Mouse (Mus musculus): ENCODE data around the gene Dnttip2. TPM values are rescaled to one million over a fixed set of nuclear protein-coding genes. Genes with fewer than 3 reads are reported as not detected.

The Dnttip2 gene
- polyA plus RNA-seq, 1 experiment from 2014 or later, result 47.9 TPM

DNA sequence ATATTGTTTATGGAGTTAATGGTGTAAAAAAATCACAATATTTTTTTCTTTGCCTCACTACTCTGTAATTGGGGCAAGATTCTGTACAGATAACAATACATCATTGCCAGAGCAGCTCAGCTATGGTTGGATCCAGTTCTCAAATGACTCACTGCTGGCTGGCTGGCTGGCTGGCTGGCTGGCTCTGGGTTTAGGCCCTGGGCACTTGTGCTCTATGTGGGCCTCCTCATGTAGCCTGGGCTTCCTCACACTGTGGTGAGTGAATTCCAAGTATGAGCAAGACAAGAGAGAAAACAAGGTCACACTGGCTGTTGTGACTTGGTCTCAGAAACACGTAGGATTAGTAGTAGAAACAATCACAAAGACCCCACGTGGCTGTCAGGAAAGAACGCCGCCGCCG, 43.2 kb downstream of the Dnttip2 start:
- Histone ChIP-seq H3K36me3 (replicated peaks; ENCODE audit: control insufficient read depth, insufficient read depth) (no peaks in the 10 kb centered on the region), H3K9ac (no peak overlapping the region), H3K4me2 (replicated peaks) (no peak overlapping the region), H3K9me3 (ENCODE audit: control insufficient read depth, low read length) (no peaks in the 10 kb centered on the region), H3K4me1 (replicated peaks; ENCODE audit: control insufficient read depth, insufficient read depth, low read length) (no peaks in the 10 kb centered on the region; the same call in 1 of the 2 replicates), H3K27ac (no peak overlapping the region), H3K27me3 (ENCODE audit: control insufficient read depth, insufficient read depth, low read length) (no peaks in the 10 kb centered on the region), H3K4me3 (replicated peaks; ENCODE audit: low read length) (no peak overlapping the region)
- no peak for ATAC-seq (ENCODE audit: low FRiP score)
- WGBS, result 93% methylated on average over 6 of the region's 6 CpGs
- no peak for DNase-seq (ENCODE audit: low spot score)

DNA sequence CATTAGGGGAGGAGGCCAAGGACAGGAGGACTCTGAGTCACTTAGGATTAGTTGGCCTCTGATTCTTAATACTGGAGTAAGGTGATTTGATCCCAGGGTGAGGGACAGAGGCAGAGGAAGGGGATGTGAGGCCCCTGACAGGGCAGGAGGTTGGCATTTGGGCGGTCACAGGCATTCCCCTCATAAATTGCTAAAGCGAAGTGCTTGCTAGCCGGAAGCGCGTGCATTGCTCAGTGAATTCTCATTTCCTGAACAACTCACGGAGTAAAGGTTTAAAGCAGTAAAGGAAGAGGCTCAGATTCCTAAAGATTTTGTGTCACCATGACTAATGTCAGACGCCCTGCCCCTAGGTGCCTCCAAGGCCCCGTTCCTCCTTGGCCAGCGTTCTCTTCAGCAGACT, 48.0 kb downstream of the Dnttip2 start:
- DNase-seq (ENCODE audit: low spot score) (no peak), ATAC-seq (ENCODE audit: low FRiP score) (no peak)
- Histone ChIP-seq H3K9ac (no peak overlapping the region), H3K4me2 (replicated peaks) (no peak overlapping the region), H3K36me3 (replicated peaks; ENCODE audit: control insufficient read depth, insufficient read depth) (no peaks in the 10 kb centered on the region), H3K4me3 (replicated peaks; ENCODE audit: low read length) (no peak overlapping the region), H3K9me3 (ENCODE audit: control insufficient read depth, low read length) (no peaks in the 10 kb centered on the region), H3K27me3 (ENCODE audit: control insufficient read depth, insufficient read depth, low read length) (no peaks in the 10 kb centered on the region), H3K27ac (no peak overlapping the region), H3K4me1 (replicated peaks; ENCODE audit: control insufficient read depth, insufficient read depth, low read length) (no peaks in the 10 kb centered on the region)
- WGBS, result 72% methylated on average over 9 of the region's 9 CpGs

DNA sequence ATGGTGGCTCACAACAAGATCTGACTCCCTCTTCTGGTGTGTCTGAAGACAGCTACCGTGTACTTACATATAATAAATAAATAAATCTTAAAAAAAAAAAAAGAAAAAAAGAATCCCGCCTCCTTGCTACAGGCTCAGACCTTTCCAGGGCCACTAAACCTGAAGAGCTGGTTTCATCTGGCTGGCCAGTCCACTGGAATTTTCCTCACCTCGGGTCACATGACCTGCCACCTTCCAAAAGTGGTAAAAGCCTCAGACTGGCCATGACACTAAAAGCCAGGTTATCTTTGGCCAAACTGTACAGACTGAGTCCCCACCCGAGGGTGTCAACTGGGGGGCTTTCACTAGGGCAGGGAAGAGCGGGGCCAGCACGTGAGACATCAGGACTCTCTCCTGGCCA, 49.7 kb downstream of the Dnttip2 start:
- Histone ChIP-seq H3K4me3 (replicated peaks; ENCODE audit: low read length) (no peak overlapping the region), H3K9me3 (ENCODE audit: control insufficient read depth, low read length) (no peaks in the 10 kb centered on the region), H3K9ac (no peak overlapping the region), H3K4me1 (replicated peaks; ENCODE audit: control insufficient read depth, insufficient read depth, low read length) (no peaks in the 10 kb centered on the region), H3K27ac (no peak overlapping the region), H3K36me3 (replicated peaks; ENCODE audit: control insufficient read depth, insufficient read depth) (no peaks in the 10 kb centered on the region), H3K4me2 (replicated peaks) (no peak overlapping the region), H3K27me3 (ENCODE audit: control insufficient read depth, insufficient read depth, low read length) (no peaks in the 10 kb centered on the region)
- no peak for DNase-seq (ENCODE audit: low spot score)
- WGBS, result 94% methylated on average over 6 of the region's 6 CpGs
- ATAC-seq (ENCODE audit: low FRiP score), result no peak

DNA sequence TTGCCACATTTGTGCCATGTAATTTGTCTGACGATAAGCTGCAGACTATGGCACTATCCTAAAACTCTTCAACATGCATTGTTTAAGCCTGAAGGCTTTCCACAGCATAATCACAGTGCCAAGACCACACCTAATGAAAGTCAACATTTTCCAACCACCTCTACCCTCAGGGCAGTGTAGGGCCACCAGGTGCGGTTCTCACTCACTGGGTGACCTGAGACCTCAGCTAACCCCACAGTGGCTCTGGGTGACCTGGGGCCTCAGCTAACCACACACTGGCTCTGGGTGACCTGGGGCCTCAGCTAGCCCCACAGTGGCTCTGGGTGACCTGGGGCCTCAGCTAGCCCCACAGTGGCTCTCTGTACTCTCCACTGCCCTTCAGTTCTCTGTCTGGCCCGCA, 50.3 kb downstream of the Dnttip2 start:
- no peak overlapping the region for H3K4me3 ChIP-seq (replicated peaks; ENCODE audit: low read length)
- DNase-seq (ENCODE audit: low spot score), result no peak
- no peaks in the 10 kb centered on the region for H3K36me3 ChIP-seq (replicated peaks; ENCODE audit: control insufficient read depth, insufficient read depth)
- H3K27ac ChIP-seq, result no peak overlapping the region
- H3K9ac ChIP-seq, result no peak overlapping the region
- ATAC-seq (ENCODE audit: low FRiP score), result no peak
- H3K27me3 ChIP-seq (ENCODE audit: control insufficient read depth, insufficient read depth, low read length), result no peaks in the 10 kb centered on the region
- no peak overlapping the region for H3K4me2 ChIP-seq (replicated peaks)
- WGBS, result 93% methylated on average over 3 of the region's 3 CpGs
- no peaks in the 10 kb centered on the region for H3K9me3 ChIP-seq (ENCODE audit: control insufficient read depth, low read length)
- no peaks in the 10 kb centered on the region for H3K4me1 ChIP-seq (replicated peaks; ENCODE audit: control insufficient read depth, insufficient read depth, low read length)

DNA sequence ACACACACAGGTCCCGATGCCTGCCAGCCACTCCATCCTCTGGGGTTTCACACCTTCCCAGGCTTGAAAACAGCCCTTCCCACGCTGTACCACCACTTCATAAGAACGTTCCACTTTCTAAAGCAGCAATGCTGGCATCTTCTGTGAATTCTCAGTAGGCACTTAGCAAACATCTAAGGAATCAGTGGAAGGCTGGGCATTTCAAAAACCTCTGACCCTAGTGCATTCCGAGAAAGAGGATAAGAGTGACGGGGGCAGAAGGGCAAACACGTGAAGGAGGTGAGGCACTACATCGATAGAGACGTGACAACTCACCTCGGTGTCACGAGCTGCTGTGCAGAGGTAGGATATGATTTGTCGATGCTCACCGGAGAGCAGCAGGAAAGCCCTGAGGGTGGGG, 56.3 kb downstream of the Dnttip2 start:
- 89% methylated on average over 12 of the region's 12 CpGs for WGBS

DNA sequence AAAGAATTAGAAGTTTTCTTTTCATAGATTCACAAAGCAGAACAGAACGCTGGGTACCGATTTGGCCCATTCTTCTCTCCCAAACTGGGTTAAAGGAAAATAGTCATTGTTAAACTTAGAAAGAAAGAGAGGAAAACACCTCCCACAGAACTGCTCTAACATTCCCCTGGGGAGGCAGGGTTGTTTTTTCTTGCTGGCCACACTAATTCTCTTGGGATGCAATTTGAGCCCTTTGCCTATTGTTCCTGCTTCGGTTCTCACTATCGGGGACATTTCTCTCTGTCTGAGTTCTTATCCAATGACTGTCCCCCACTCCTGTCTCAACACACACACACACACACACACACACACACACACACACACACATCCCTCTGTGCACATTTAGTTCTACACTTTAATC, 59.3 kb downstream of the Dnttip2 start:
- Histone ChIP-seq H3K4me1 (replicated peaks; ENCODE audit: control insufficient read depth, insufficient read depth, low read length) (peaks cover 5% of the 10 kb centered on the region; the same call in 1 of the 2 replicates), H3K4me3 (replicated peaks; ENCODE audit: low read length) (no peak overlapping the region), H3K9ac (no peak overlapping the region), H3K27ac (no peak overlapping the region), H3K9me3 (ENCODE audit: control insufficient read depth, low read length) (no peaks in the 10 kb centered on the region), H3K36me3 (replicated peaks; ENCODE audit: control insufficient read depth, insufficient read depth) (no peaks in the 10 kb centered on the region), H3K4me2 (replicated peaks) (no peak overlapping the region), H3K27me3 (ENCODE audit: control insufficient read depth, insufficient read depth, low read length) (no peaks in the 10 kb centered on the region)
- ATAC-seq (ENCODE audit: low FRiP score) (no peak), DNase-seq (ENCODE audit: low spot score) (no peak)
- WGBS, result 14% methylated on average over 4 of the region's 4 CpGs

More for the DNA sequence above, 56.3 kb downstream of the Dnttip2 start:
- no peak for DNase-seq (ENCODE audit: low spot score)
- Histone ChIP-seq H3K9ac (no peak overlapping the region), H3K27ac (no peak overlapping the region), H3K4me2 (replicated peaks) (no peak overlapping the region), H3K27me3 (ENCODE audit: control insufficient read depth, insufficient read depth, low read length) (no peaks in the 10 kb centered on the region), H3K36me3 (replicated peaks; ENCODE audit: control insufficient read depth, insufficient read depth) (no peaks in the 10 kb centered on the region), H3K4me1 (replicated peaks; ENCODE audit: control insufficient read depth, insufficient read depth, low read length) (peaks cover 5% of the 10 kb centered on the region; the same call in 1 of the 2 replicates), H3K4me3 (replicated peaks; ENCODE audit: low read length) (no peak overlapping the region), H3K9me3 (ENCODE audit: control insufficient read depth, low read length) (no peaks in the 10 kb centered on the region)
- no peak for ATAC-seq (ENCODE audit: low FRiP score)

DNA sequence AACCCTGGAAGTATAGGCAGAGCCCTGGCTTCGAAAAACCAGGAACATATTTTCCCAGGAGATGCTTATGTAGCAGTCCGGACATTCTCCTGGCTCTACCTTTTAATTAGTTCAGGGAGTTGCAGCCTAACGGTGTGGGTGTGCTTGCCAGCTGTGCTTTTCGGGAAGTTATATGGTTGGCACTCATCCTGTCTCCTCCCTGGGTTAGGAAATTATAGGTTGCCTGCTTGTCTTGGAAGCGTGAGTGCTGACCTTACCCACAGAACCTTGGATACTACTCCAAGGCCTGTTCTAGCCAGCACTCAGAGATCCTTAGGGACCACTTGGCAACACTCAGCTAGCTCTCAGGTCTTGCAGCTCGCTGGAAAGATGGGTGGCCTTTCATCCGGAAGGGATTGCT, 59.7 kb downstream of the Dnttip2 start:
- Histone ChIP-seq H3K4me1 (replicated peaks; ENCODE audit: control insufficient read depth, insufficient read depth, low read length) (peaks cover 5% of the 10 kb centered on the region; the same call in 1 of the 2 replicates), H3K4me3 (replicated peaks; ENCODE audit: low read length) (no peak overlapping the region), H3K9ac (no peak overlapping the region), H3K27me3 (ENCODE audit: control insufficient read depth, insufficient read depth, low read length) (no peaks in the 10 kb centered on the region), H3K36me3 (replicated peaks; ENCODE audit: control insufficient read depth, insufficient read depth) (no peaks in the 10 kb centered on the region), H3K4me2 (replicated peaks) (no peak overlapping the region), H3K9me3 (ENCODE audit: control insufficient read depth, low read length) (no peaks in the 10 kb centered on the region), H3K27ac (no peak overlapping the region)
- ATAC-seq (ENCODE audit: low FRiP score) (no peak), DNase-seq (ENCODE audit: low spot score) (no peak)
- 56% methylated on average over 7 of the region's 7 CpGs for WGBS

DNA sequence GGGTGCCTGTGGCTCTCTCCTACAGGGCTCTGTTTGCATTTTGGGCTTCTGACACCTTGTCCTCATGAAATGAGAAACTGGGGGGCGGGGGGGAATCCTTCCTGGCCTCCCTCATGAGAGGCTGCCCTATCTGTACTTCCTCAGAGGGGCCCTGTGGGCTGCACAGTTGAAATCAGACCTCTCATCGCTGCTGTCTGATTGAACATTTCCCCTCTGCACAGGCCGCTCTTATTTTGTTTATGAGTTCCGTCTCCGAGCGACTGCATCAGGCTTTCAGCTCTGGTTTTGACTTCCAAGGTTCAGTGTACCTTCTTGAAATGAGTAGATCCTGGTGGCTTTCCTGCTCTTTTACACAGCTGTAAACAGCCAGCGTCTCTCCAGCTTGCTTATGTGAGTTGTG, 60.2 kb downstream of the Dnttip2 start:
- H3K4me3 ChIP-seq (replicated peaks; ENCODE audit: low read length), result no peak overlapping the region
- no peak overlapping the region for H3K9ac ChIP-seq
- H3K36me3 ChIP-seq (replicated peaks; ENCODE audit: control insufficient read depth, insufficient read depth), result no peaks in the 10 kb centered on the region
- 83% methylated on average over 7 of the region's 7 CpGs for WGBS
- peaks cover 5% of the 10 kb centered on the region; the same call in 1 of the 2 replicates for H3K4me1 ChIP-seq (replicated peaks; ENCODE audit: control insufficient read depth, insufficient read depth, low read length)
- H3K27me3 ChIP-seq (ENCODE audit: control insufficient read depth, insufficient read depth, low read length), result no peaks in the 10 kb centered on the region
- H3K27ac ChIP-seq, result no peak overlapping the region
- H3K4me2 ChIP-seq (replicated peaks), result no peak overlapping the region
- DNase-seq (ENCODE audit: low spot score) (no peak), ATAC-seq (ENCODE audit: low FRiP score) (no peak)
- H3K9me3 ChIP-seq (ENCODE audit: control insufficient read depth, low read length), result no peaks in the 10 kb centered on the region

All from hindbrain, embryonic 14.5 days (tissue).